Mouse (Mus musculus): ENCODE data around the gene Strap. TPM values are rescaled to one million over a fixed set of nuclear protein-coding genes. Genes with fewer than 3 reads are reported as not detected.

Gene Strap
- total RNA-seq, 2 experiments from 2014 or later: 99.3 to 106 TPM

GRCm38 (mm10) chr6:137771621-137772250, 36.9 kb downstream of the Strap start:
- no peak for DNase-seq
- intact Hi-C loops (cut with DNase I): no loop called here

- DNase-seq: no peak
- intact Hi-C loops (cut with DNase I): no loop called here
Observed at GRCm38 (mm10) chr6:137772918-137773636, 38.2 kb downstream of the Strap start.

- DNase-seq: no peak
- intact Hi-C loops (cut with DNase I): no loop called here
Observed at GRCm38 (mm10) chr6:137773637-137774028, 38.8 kb downstream of the Strap start.

GRCm38 (mm10) chr6:137774166-137774565, 39.3 kb downstream of the Strap start:
- no peak for DNase-seq
- intact Hi-C loops (cut with DNase I): no loop called here

- no peak for DNase-seq
- intact Hi-C loops (cut with DNase I): no loop called here
Observed at GRCm38 (mm10) chr6:137775159-137775558, 40.3 kb downstream of the Strap start.

- intact Hi-C loops (cut with DNase I): no loop called here
- no peak for DNase-seq
Observed at GRCm38 (mm10) chr6:137776981-137777380, 42.1 kb downstream of the Strap start.

GRCm38 (mm10) chr6:137783899-137784637, 49.2 kb downstream of the Strap start:
- DNase-seq: no peak
- intact Hi-C loops (cut with DNase I): no loop called here

- no peak for DNase-seq
- intact Hi-C loops (cut with DNase I): no loop called here
Observed at GRCm38 (mm10) chr6:137788976-137789590, 54.2 kb downstream of the Strap start.

GRCm38 (mm10) chr6:137789658-137790057, 54.8 kb downstream of the Strap start:
- intact Hi-C loops (cut with DNase I): no loop called here
- no peak for DNase-seq

GRCm38 (mm10) chr6:137795494-137795893, 60.6 kb downstream of the Strap start:
- DNase-seq: no peak
- intact Hi-C loops (cut with DNase I): no loop called here

GRCm38 (mm10) chr6:137796596-137797567, 62.0 kb downstream of the Strap start:
- peak; percentile 14 to 31 for DNase-seq
- intact Hi-C loops (cut with DNase I): loop anchor here (2.0 kb wide), 1 partner anchor 356 kb away; no protein-coding TSS in a partner anchor

- intact Hi-C loops (cut with DNase I): no loop called here
- no peak for DNase-seq
Observed at GRCm38 (mm10) chr6:137799253-137799652, 64.4 kb downstream of the Strap start.

Other genes starting within 250 kb of the Strap start
- gene Eps8, start 80.2 kb upstream of the Strap start, total RNA-seq (2021): 10 to 100 TPM; 20.4 to 25.2 TPM
- gene Dera, start 19.5 kb downstream of the Strap start, total RNA-seq (2021): 10 to 100 TPM; 14.4 to 16.2 TPM